Mouse (Mus musculus) lung, adult 2 months (tissue): ENCODE data around the gene Eml4.

Experiments used
- CTCF ChIP-seq: fragments of 200-500 bp; IDR thresholded peaks from 2 replicates; pipeline ENCODE4 v1.5.1; 2011; ENCODE audit warnings: mild to moderate bottlenecking, low read length, control low read depth; ENCODE audit not compliant: insufficient read depth
- POLR2A ChIP-seq: fragments of 200-500 bp; IDR thresholded peaks from 2 replicates; pipeline ENCODE4 v1.6.1; 2011; ENCODE audit warnings: low read depth, mild to moderate bottlenecking, control low read depth, low read length, borderline replicate concordance; ENCODE audit errors: extremely low read depth

- TF ChIP-seq POLR2A (no peak), CTCF (no peak)
Observed at GRCm38 (mm10) chr17:83304089-83304822, 46.5 kb upstream of the Eml4 start.
